Mouse (Mus musculus): ENCODE results near the gene Mak.

GRCm38 (mm10) chr13:40978652-40979051 lies 100.9 kb downstream of the Mak start:
- no peak for TF ChIP-seq POLR2A (IDR thresholded peaks at IDR 0.05; ENCODE audit: low read depth, low read length)
- no peak for TF ChIP-seq CHD2 (IDR thresholded peaks at IDR 0.05; ENCODE audit: low read length)
- no peak for TF ChIP-seq CTCF (conservative IDR thresholded peaks at IDR 0.05 in 1 of 2, IDR thresholded peaks at IDR 0.05 in 1 of 2; ENCODE audit: low read depth in 2 of 2, low read length in 2 of 2)
- TF ChIP-seq POLR2AphosphoS2 (IDR thresholded peaks at IDR 0.05; ENCODE audit: low read depth, low read length) = no peak
- no peak for TF ChIP-seq RAD21 (IDR thresholded peaks at IDR 0.05; ENCODE audit: low read depth, low read length)
